Mouse (Mus musculus) induced T-regulatory cell, adult 2 months (primary cell): ENCODE measurements around the gene Cpeb3.

Experiments
- DNase-seq: peaks from one replicate; pipeline ENCODE4 v3.0.0-alpha.2; 2012; ENCODE audit warnings: low read depth

The Cpeb3 gene

GRCm38 (mm10) chr19:37025839-37026319 is 182.5 kb downstream of the Cpeb3 start:
- DNase-seq = no peak

- no peak for DNase-seq
These were observed 186.3 kb downstream of the Cpeb3 start for GRCm38 (mm10) chr19:37022146-37022545.

GRCm38 (mm10) chr19:37020951-37021350 is 187.4 kb downstream of the Cpeb3 start:
- no peak for DNase-seq

- DNase-seq = no peak
These were observed 187.9 kb downstream of the Cpeb3 start for GRCm38 (mm10) chr19:37020531-37020930.

- DNase-seq = no peak
These were observed 189.5 kb downstream of the Cpeb3 start for GRCm38 (mm10) chr19:37018931-37019330.

- peak; percentile 77 for DNase-seq
These were observed 190.0 kb downstream of the Cpeb3 start for GRCm38 (mm10) chr19:37018411-37018810.

GRCm38 (mm10) chr19:37016890-37017289 is 191.5 kb downstream of the Cpeb3 start:
- DNase-seq = no peak

- DNase-seq = no peak
These were observed 194.0 kb downstream of the Cpeb3 start for GRCm38 (mm10) chr19:37014173-37014939.

GRCm38 (mm10) chr19:37013461-37013860 is 194.9 kb downstream of the Cpeb3 start:
- no peak for DNase-seq

GRCm38 (mm10) chr19:37009878-37010281 is 198.5 kb downstream of the Cpeb3 start:
- no peak for DNase-seq

- no peak for DNase-seq
These were observed 203.8 kb downstream of the Cpeb3 start for GRCm38 (mm10) chr19:37004557-37004956.
